Mouse (Mus musculus) CD8-positive naive resting alpha-beta T cell, adult 2 months (primary cell): ENCODE data around the gene Rnasek.

Source experiments
- DNase-seq, 2 experiments: peaks; one replicate each; pipeline ENCODE4 v3.0.0; 2022; ENCODE audit warnings: low read depth in 2 of 2, low spot score in 2 of 2

Rnasek gene

GRCm38 (mm10) chr11:70189319-70190134 lies 50.1 kb downstream of the Rnasek start:
- DNase-seq = no peak
